Mouse (Mus musculus) liver, postnatal 0 days (tissue): Measurements from ENCODE around the gene Unc45a. TPM values are rescaled to one million over a fixed set of nuclear protein-coding genes. Genes with fewer than 3 reads are reported as not detected.

ENCODE experiments used
- ATAC-seq: fragments of 200-750 bp; cut with Nextera tagmentation; 2 replicates; pipeline ENCODE4 v1.8.0; 2017; ENCODE audit warnings: mild to moderate bottlenecking, moderate library complexity
- DNase-seq: peaks from one replicate; pipeline ENCODE4 v3.0.0-alpha.2; 2016
- H3K27ac ChIP-seq: fragments of 300-500 bp; sonication (generic); 2 replicates; pipeline ENCODE4 v1.5.1; 2014; ENCODE audit warnings: antibody characterized with exemption, moderate library complexity, mild to moderate bottlenecking, low read depth
- H3K27me3 ChIP-seq: fragments of 300-500 bp; sonication (generic); 2 replicates; pipeline ENCODE4 v1.6.1; 2014; ENCODE audit warnings: low read length, control low read depth, mixed read lengths; ENCODE audit not compliant: insufficient read depth
- H3K36me3 ChIP-seq: fragments of 300-500 bp; sonication (generic); replicated peaks from 2 replicates; pipeline ENCODE4 v1.6.1; 2014; ENCODE audit warnings: mild to moderate bottlenecking, control low read depth, low read length, moderate library complexity, mixed read lengths; ENCODE audit not compliant: insufficient read depth
- H3K4me1 ChIP-seq: fragments of 300-500 bp; sonication (generic); 2 replicates; pipeline ENCODE4 v1.6.1; 2014; ENCODE audit warnings: antibody characterized with exemption, mild to moderate bottlenecking, control low read depth; ENCODE audit not compliant: insufficient read depth
- H3K4me2 ChIP-seq: fragments of 300-500 bp; sonication (generic); 2 replicates; pipeline ENCODE4 v1.6.1; 2014; ENCODE audit warnings: low read depth, mild to moderate bottlenecking, low read length, moderate library complexity, mixed read lengths
- H3K4me3 ChIP-seq: fragments of 300-500 bp; sonication (generic); 2 replicates; pipeline ENCODE4 v1.5.1; 2014; ENCODE audit warnings: low read depth, low read length
- H3K9ac ChIP-seq: fragments of 300-500 bp; sonication (generic); replicated peaks from 2 replicates; pipeline ENCODE4 v1.6.1; 2014; ENCODE audit warnings: mild to moderate bottlenecking, moderate library complexity
- H3K9me3 ChIP-seq: fragments of 300-500 bp; sonication (generic); 2 replicates; pipeline ENCODE4 v1.6.1; 2016; ENCODE audit warnings: mild to moderate bottlenecking, control low read depth, low read length, mixed read lengths
- CTCF ChIP-seq: sonication (generic); IDR thresholded peaks from 2 replicates; pipeline ENCODE4 v1.5.1; 2016; ENCODE audit warnings: antibody characterized with exemption, low read depth
- EP300 ChIP-seq: IDR thresholded peaks from 2 replicates; pipeline ENCODE4 v1.6.1; 2016; ENCODE audit warnings: antibody characterized with exemption, low read depth, mild to moderate bottlenecking
- WGBS: fragments of 180-500 bp; shearing (Covaris S2); extraction: QIAGEN DNeasy Blood & Tissue Kit; methylation state at CpG from one replicate; pipeline ENCODE4 v1.1.7; 2014; ENCODE audit not compliant: insufficient replicate concordance; 5-methylcytosine and 5-hydroxymethylcytosine counted together
- polyA plus RNA-seq: library from polyadenylated mRNA; unstranded; fragments of >200 nt; fragmentation: Nextera tagmentation; extraction: Ambion mirVana; gene quantifications from 2 replicates; pipeline ENCODE4 v1.2.1, GENCODE M21; 2015

Unc45a gene
- polyA plus RNA-seq, 1 experiment from 2014 or later = 7.2 TPM

DNA sequence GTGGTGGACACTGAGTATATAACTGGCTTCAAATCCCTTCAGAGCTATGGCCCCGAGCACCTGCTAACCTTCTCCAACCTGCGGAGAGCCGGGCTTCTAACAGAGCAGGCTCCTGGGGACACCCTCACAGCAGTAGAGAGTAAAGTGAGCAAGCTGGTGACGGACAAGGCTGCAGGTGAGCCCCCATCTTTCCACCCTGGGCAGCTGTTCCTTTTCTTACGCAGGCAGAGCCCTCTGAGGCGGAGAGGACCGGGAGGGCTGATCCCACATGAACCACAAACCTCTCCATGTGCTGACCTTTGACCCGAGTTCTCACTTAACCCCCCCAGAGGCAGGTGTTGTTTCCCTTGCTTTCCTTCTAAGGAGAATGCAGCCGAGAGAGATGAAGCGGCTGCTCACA lies 53.1 kb downstream of the Unc45a start:
- no peak for TF ChIP-seq EP300
- TF ChIP-seq CTCF = no peak
- 78% methylated on average over 10 of the region's 10 CpGs for WGBS
- Histone ChIP-seq H3K4me3 (no peak overlapping the region), H3K4me2 (no peak overlapping the region), H3K27ac (no peak overlapping the region), H3K9me3 (no peaks in the 10 kb centered on the region), H3K9ac (no peak overlapping the region), H3K4me1 (peaks cover 6% of the 10 kb centered on the region), H3K36me3 (peaks cover 57% of the 10 kb centered on the region), H3K27me3 (no peaks in the 10 kb centered on the region)
- ATAC-seq = no peak
- DNase-seq = no peak

DNA sequence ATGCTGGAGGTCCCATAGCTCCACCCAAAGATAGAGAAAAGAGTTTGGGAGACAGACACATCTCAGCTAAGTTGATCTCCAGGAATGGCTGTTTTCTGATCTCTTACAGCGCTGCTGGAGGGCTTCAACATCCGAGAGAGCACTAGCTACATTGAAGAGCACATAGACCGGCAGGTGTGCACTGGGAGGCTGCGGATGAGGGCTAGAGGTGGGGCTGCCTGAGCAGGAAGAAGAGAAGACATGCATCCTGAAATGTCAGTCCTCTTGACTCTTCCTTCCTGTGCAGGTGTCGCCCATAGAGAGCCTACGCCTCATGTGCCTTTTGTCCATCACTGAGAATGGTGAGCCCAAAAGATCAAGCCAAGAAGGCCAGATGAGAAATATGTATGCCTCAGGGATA lies 55.1 kb downstream of the Unc45a start:
- Histone ChIP-seq H3K4me3 (no peak overlapping the region), H3K27me3 (no peaks in the 10 kb centered on the region), H3K4me2 (no peak overlapping the region), H3K27ac (no peak overlapping the region), H3K4me1 (peaks cover 6% of the 10 kb centered on the region), H3K9me3 (no peaks in the 10 kb centered on the region), H3K9ac (no peak overlapping the region), H3K36me3 (peaks cover 60% of the 10 kb centered on the region)
- WGBS = 92% methylated on average over 6 of the region's 6 CpGs
- no peak for TF ChIP-seq EP300
- no peak for TF ChIP-seq CTCF
- DNase-seq = no peak
- no peak for ATAC-seq

DNA sequence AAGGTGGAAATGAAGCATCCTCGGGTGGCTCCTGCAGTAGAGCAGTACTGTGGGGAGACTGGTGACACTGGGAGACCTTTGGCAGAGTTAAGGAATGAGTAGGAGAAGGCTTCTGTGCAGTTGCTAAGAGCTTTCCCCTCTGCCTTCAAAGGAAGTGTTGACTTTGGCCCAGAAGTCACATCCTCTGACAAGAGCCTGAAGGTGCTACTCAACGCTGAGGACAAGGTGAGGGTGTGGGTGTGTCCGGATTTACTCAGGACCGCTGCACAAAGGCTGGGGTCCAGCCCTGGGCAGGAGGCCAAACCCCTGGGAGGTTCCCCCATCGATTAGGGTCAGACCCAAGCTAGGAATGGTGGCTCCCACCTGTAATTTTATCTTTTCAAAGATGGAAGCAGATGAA lies 56.4 kb downstream of the Unc45a start:
- peaks cover 61% of the 10 kb centered on the region for H3K36me3 ChIP-seq
- 84% methylated on average over 5 of the region's 5 CpGs for WGBS

DNA sequence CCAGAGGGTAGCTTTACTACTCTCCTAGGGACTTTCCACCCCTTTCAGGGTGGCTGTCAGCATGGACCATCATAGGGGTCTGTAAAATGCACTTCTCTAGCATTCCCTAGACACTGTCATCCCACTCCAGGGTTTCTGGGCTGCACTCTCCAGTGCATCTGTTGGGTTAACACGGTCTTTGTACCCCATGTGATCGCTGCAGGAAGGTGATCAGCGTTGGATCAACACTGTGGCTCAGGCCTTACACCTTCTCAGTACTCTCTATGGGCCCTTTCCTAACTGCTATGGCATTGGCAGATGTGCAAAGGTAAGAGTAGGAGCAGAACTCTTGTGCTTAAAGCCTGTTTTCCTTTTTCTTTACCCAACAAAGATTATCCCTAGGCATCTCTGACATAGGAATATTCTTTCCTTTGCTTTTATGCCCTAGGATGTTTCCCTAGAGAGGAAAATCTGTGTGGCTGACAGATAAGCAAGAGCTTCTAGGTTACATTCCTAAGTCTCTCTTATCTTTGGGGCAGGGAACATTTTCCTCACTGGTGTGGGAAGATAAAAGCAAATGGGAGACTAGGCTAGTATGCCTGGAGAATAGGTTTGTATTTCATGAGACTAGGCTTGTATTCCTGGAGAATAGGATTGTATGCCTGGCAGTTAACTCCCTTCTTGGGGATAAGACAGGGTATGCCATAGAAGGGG lies 57.4 kb downstream of the Unc45a start:
- peak; percentile 87 for ATAC-seq
- no peak overlapping the region for H3K4me3 ChIP-seq
- H3K27me3 ChIP-seq = no peaks in the 10 kb centered on the region
- 54% methylated on average over 3 of the region's 3 CpGs for WGBS
- H3K27ac ChIP-seq = 0 out of 2 replicates have a peak overlapping the region, but pooled peaks have one; percentile 11
- 0 out of 2 replicates have a peak overlapping the region, but pooled peaks have one; percentile 41 for H3K9ac ChIP-seq
- H3K4me1 ChIP-seq = peaks cover 6% of the 10 kb centered on the region
- no peak overlapping the region for H3K4me2 ChIP-seq
- H3K36me3 ChIP-seq = peaks cover 69% of the 10 kb centered on the region
- H3K9me3 ChIP-seq = no peaks in the 10 kb centered on the region
- TF ChIP-seq CTCF (no peak), EP300 (peak; percentile 33; the same call in 1 of the 2 replicates)
- DNase-seq = no peak

More for the DNA sequence above, 56.4 kb downstream of the Unc45a start:
- Histone ChIP-seq H3K9ac (no peak overlapping the region), H3K4me2 (no peak overlapping the region), H3K9me3 (no peaks in the 10 kb centered on the region), H3K27me3 (no peaks in the 10 kb centered on the region), H3K27ac (no peak overlapping the region), H3K4me1 (peaks cover 6% of the 10 kb centered on the region), H3K4me3 (no peak overlapping the region)
- no peak for ATAC-seq
- no peak for TF ChIP-seq CTCF
- TF ChIP-seq EP300 = no peak
- DNase-seq = no peak

DNA sequence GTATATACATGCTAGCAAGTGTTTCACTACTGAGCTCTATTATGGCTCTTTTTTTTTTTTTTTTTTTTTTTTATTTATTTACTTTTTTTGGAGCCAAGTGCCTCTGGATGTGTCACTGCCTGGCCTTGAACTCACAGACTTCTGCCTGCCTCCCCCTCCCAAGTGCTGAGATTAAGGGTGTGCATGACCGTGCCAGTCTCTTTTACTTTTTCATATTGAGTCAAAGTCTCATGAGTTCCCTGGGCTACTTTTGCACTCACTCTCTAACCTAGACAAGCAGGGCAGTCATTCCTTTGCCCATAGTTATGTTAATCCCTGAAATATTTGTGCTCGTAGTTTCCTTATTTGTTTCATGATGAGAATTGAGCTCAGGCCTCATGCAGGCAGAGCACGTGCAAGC lies 59.2 kb downstream of the Unc45a start:
- no peak for ATAC-seq
- H3K9me3 ChIP-seq = no peaks in the 10 kb centered on the region
- no peaks in the 10 kb centered on the region for H3K27me3 ChIP-seq
- peaks cover 6% of the 10 kb centered on the region for H3K4me1 ChIP-seq
- DNase-seq = no peak
- no peak overlapping the region for H3K27ac ChIP-seq
- peaks cover 68% of the 10 kb centered on the region for H3K36me3 ChIP-seq
- no peak overlapping the region for H3K4me3 ChIP-seq
- WGBS = 82% methylated on average over 3 of the region's 3 CpGs
- TF ChIP-seq CTCF (no peak), EP300 (no peak)
- H3K9ac ChIP-seq = no peak overlapping the region
- H3K4me2 ChIP-seq = no peak overlapping the region

DNA sequence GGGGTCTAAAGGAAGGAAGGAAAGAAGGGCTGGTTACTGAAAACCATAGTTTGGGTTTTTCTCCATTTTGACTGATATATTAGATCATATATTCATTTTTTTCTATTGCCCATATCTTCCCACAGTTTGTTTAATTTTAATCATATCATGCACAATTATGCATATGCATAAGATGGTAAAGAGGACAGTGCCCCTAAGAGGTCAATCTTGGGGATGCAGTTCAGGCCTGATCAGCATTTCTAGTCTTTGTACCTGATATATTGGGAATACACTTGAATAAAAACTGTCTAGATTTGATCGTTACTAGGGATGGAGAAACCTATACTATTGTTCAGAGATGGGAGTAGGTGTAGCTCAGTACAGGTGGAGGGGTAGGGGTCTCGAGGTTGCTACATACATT lies 59.8 kb downstream of the Unc45a start:
- 75% methylated on average over 2 of the region's 2 CpGs for WGBS
- H3K27me3 ChIP-seq = no peaks in the 10 kb centered on the region
- no peak overlapping the region for H3K27ac ChIP-seq
- no peak for DNase-seq
- H3K4me3 ChIP-seq = no peak overlapping the region
- H3K36me3 ChIP-seq = peaks cover 69% of the 10 kb centered on the region
- no peak overlapping the region for H3K9ac ChIP-seq
- no peak for ATAC-seq
- no peak overlapping the region for H3K4me2 ChIP-seq
- peaks cover 6% of the 10 kb centered on the region for H3K4me1 ChIP-seq
- TF ChIP-seq CTCF = peak; percentile 51
- TF ChIP-seq EP300 = no peak
- H3K9me3 ChIP-seq = no peaks in the 10 kb centered on the region
